Mouse (Mus musculus) ES-Bruce4 (cell line): Measurements from ENCODE around the gene Rab31. TPM values are rescaled to one million over a fixed set of nuclear protein-coding genes. Genes with fewer than 3 reads are reported as not detected.

Experiments
- H3K27ac ChIP-seq: 2 replicates; pipeline ENCODE4 v1.5.1; 2012; ENCODE audit warnings: low read length, inconsistent platforms; ENCODE audit not compliant: insufficient read depth
- H3K27me3 ChIP-seq: 2 replicates; pipeline ENCODE4 v1.6.1; 2012; ENCODE audit warnings: mild to moderate bottlenecking, low read length, inconsistent platforms; ENCODE audit not compliant: control insufficient read depth, poor library complexity, insufficient read depth, severe bottlenecking
- H3K36me3 ChIP-seq: 2 replicates; pipeline ENCODE4 v1.6.1; 2012; ENCODE audit warnings: inconsistent platforms, mild to moderate bottlenecking, low read length, moderate library complexity; ENCODE audit not compliant: control insufficient read depth, poor library complexity, insufficient read depth, severe bottlenecking
- H3K4me1 ChIP-seq: one replicate; pipeline ENCODE4 v1.8.1; 2011; ENCODE audit warnings: low read length; ENCODE audit not compliant: control insufficient read depth, insufficient read depth
- H3K4me3 ChIP-seq: 2 replicates; pipeline ENCODE4 v1.5.1; 2011; ENCODE audit warnings: low read depth, mild to moderate bottlenecking, low read length
- H3K9ac ChIP-seq: 2 replicates; pipeline ENCODE4 v1.6.1; 2012; ENCODE audit warnings: low read depth, mild to moderate bottlenecking, inconsistent platforms; ENCODE audit not compliant: poor library complexity, severe bottlenecking
- H3K9me3 ChIP-seq: replicated peaks from 2 replicates; pipeline ENCODE4 v1.6.1; 2012; ENCODE audit warnings: mild to moderate bottlenecking, low read length, inconsistent platforms; ENCODE audit not compliant: control insufficient read depth, poor library complexity, insufficient read depth, severe bottlenecking
- CTCF ChIP-seq: IDR thresholded peaks from one replicate; pipeline ENCODE4 v1.8.1; 2011; ENCODE audit warnings: low read depth, low read length
- EP300 ChIP-seq: IDR thresholded peaks from 2 replicates; pipeline ENCODE4 v1.6.1; 2011; ENCODE audit warnings: low read depth, low read length; ENCODE audit not compliant: insufficient read depth
- POLR2A ChIP-seq: IDR thresholded peaks from one replicate; pipeline ENCODE4 v1.8.1; 2011; ENCODE audit warnings: low read length; ENCODE audit not compliant: insufficient read depth
- polyA plus RNA-seq: library from polyadenylated mRNA; stranded (reverse); fragments of >200 nt; gene quantifications from 2 replicates; pipeline ENCODE4 v1.2.4, GENCODE M21; 2011; ENCODE audit warnings: low read depth; ENCODE audit not compliant: missing spikeins, insufficient read depth, insufficient read length

Gene Rab31
- polyA plus RNA-seq, 1 experiment: 18.7 TPM

- H3K9me3 ChIP-seq: no peaks in the 10 kb centered on the region
- no peaks in the 10 kb centered on the region for H3K36me3 ChIP-seq
- no peak overlapping the region for H3K9ac ChIP-seq
- H3K4me3 ChIP-seq: no peak overlapping the region
- no peak for TF ChIP-seq POLR2A
- no peak for TF ChIP-seq EP300
- no peak for TF ChIP-seq CTCF
- H3K4me1 ChIP-seq: no peaks in the 10 kb centered on the region
- no peak overlapping the region for H3K27ac ChIP-seq
- no peaks in the 10 kb centered on the region for H3K27me3 ChIP-seq
Measured at GRCm38 (mm10) chr17:65719826-65720225, 52.7 kb downstream of the Rab31 start.

- H3K27ac ChIP-seq: no peak overlapping the region
- no peaks in the 10 kb centered on the region for H3K4me1 ChIP-seq
- no peak for TF ChIP-seq CTCF
- no peak for TF ChIP-seq EP300
- no peak for TF ChIP-seq POLR2A
- no peaks in the 10 kb centered on the region for H3K27me3 ChIP-seq
- no peak overlapping the region for H3K4me3 ChIP-seq
- no peaks in the 10 kb centered on the region for H3K36me3 ChIP-seq
- H3K9me3 ChIP-seq: no peaks in the 10 kb centered on the region
- H3K9ac ChIP-seq: no peak overlapping the region
Measured at GRCm38 (mm10) chr17:65718578-65718977, 54.0 kb downstream of the Rab31 start.

- no peak overlapping the region for H3K4me3 ChIP-seq
- no peak overlapping the region for H3K9ac ChIP-seq
- H3K27ac ChIP-seq: no peak overlapping the region
- H3K4me1 ChIP-seq: no peaks in the 10 kb centered on the region
- no peaks in the 10 kb centered on the region for H3K27me3 ChIP-seq
- TF ChIP-seq CTCF (no peak), EP300 (no peak), POLR2A (no peak)
- no peaks in the 10 kb centered on the region for H3K36me3 ChIP-seq
- no peaks in the 10 kb centered on the region for H3K9me3 ChIP-seq
Measured at GRCm38 (mm10) chr17:65717658-65718199, 54.8 kb downstream of the Rab31 start.

GRCm38 (mm10) chr17:65714060-65714459 is 58.5 kb downstream of the Rab31 start:
- H3K9me3 ChIP-seq: no peaks in the 10 kb centered on the region; the same call in 1 of the 2 replicates
- H3K4me3 ChIP-seq: no peak overlapping the region
- H3K27ac ChIP-seq: no peak overlapping the region
- H3K9ac ChIP-seq: no peak overlapping the region
- TF ChIP-seq CTCF (no peak), EP300 (no peak), POLR2A (no peak)
- H3K27me3 ChIP-seq: no peaks in the 10 kb centered on the region
- no peaks in the 10 kb centered on the region for H3K36me3 ChIP-seq
- no peaks in the 10 kb centered on the region for H3K4me1 ChIP-seq

GRCm38 (mm10) chr17:65712861-65713535 is 59.6 kb downstream of the Rab31 start:
- no peak overlapping the region for H3K27ac ChIP-seq
- TF ChIP-seq EP300: no peak
- TF ChIP-seq POLR2A: no peak
- no peak for TF ChIP-seq CTCF

GRCm38 (mm10) chr17:65711779-65712178 is 60.8 kb downstream of the Rab31 start:
- Histone ChIP-seq H3K4me1 (no peaks in the 10 kb centered on the region), H3K4me3 (no peak overlapping the region), H3K27me3 (no peaks in the 10 kb centered on the region), H3K9ac (no peak overlapping the region), H3K36me3 (no peaks in the 10 kb centered on the region), H3K9me3 (no peaks in the 10 kb centered on the region; the same call in 1 of the 2 replicates), H3K27ac (no peak overlapping the region)
- TF ChIP-seq CTCF (no peak), EP300 (no peak), POLR2A (no peak)

More at GRCm38 (mm10) chr17:65712861-65713535, 59.6 kb downstream of the Rab31 start:
- Histone ChIP-seq H3K36me3 (no peaks in the 10 kb centered on the region), H3K27me3 (no peaks in the 10 kb centered on the region), H3K9me3 (no peaks in the 10 kb centered on the region; the same call in 1 of the 2 replicates), H3K4me3 (no peak overlapping the region), H3K9ac (no peak overlapping the region), H3K4me1 (no peaks in the 10 kb centered on the region)
